Mouse (Mus musculus): Measurements from ENCODE around the gene Calml4. TPM values are rescaled to one million over a fixed set of nuclear protein-coding genes. Genes with fewer than 3 reads are reported as not detected.
"Not testable (repeated sequence)": the region's sequence is repeated elsewhere in the genome, so short reads cannot be mapped to it uniquely, and the experiment has no call there.

Calml4 gene
- total RNA-seq, 2 experiments from 2014 or later: 1.1 to 1.4 TPM

DNA sequence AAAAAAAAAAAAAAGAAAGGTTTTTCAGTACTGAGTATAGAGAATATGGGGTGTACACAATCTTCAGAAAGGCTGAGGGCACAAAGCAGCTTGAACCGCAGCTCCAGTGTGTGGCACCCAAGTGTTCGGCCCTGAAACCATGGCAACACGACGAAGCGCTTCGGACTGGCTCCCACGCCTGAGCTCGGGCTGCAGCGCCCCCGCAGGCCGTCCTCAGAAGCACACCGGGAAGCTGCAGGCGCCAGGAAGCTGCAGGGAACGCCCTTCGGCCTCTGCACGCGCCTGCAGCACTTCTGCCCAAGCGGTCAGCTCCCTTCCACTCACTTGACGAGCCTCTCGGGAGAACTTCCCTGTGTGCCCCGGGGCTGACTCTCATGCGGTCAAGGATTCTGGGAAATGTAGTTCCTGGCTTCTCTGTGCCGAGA is 29.2 kb upstream of the Calml4 start:
- intact Hi-C loops (cut with DNase I): loop anchor here (2.0 kb wide), 1 partner anchor 84 kb away; no protein-coding TSS in a partner anchor
- peak; percentile 96 to 98 for DNase-seq

DNA sequence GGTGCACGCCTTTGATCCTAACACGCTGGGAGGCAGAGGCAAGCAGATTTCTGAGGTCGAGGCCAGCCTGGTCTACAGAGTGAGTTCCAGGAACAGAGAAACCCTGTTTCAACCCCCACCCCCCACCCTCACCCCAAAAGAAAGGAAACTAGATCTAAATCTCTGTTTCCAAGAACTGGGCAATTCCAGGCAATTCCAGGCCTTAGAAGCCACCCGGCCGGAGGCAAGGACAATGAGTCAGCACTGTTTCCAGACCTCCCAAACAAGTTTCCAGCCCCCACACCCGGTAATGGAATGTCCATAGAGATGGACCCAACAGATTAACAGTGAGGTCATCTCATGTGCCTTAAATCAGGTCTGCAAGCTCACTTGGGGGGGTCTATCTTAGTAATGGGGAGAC is 28.0 kb upstream of the Calml4 start:
- no peak for DNase-seq
- intact Hi-C loops (cut with DNase I): loop anchor here (2.0 kb wide), 1 partner anchor 85 kb away; no protein-coding TSS in a partner anchor

DNA sequence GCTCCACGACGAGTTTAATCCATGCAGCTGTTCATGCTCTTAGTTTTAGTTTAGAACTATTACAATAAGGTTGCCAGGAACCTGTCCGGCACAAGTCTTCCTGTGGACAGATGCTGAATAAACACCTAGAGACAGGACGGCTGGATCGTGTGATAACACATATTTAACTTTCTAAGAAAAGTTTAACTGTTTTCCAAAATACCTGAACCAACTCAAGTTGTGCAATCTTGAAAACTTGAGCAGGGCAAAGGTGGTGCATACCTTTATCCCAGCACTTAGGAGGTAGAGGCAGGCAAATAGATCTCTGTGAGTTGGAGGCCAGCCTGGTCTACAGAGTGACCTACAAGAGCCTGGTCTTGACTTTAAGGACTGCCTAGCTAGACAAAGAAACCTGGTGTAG is 23.0 kb upstream of the Calml4 start:
- no peak for DNase-seq
- intact Hi-C loops (cut with DNase I): no loop called here

DNA sequence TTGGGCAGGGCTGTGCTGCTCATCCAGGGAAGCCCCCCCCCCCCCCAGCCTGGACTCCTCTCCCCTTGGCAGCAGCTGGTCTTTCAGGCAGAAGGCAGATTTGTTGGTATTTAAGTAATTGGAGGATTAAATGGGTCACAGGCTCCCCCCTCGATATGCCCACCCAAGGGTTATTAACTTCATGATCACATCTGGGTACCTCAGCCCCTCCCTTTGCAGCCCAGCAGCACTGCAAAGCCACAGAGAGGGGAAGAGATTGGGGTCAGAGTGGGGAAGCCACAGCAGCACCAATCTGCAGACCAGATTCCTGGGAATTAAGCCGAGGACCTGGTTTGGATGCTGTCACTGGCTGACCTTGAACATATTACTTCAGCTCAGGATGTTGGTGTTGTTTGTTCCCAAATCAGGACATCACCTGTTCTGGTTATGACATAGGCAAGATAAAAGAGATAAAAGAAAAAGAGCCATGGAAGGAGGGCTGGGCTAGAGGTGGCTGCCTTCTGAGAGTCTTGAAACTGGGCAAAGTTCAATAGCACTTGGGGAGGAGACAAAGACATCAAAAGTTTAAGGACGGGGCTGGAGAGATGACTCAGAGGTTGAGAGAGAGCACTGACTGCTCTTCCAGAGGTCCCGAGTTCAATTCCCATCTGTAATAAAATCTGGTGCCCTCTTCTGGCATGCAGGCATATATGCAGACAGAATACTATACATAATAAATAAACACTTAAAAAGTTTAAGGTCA is 22.0 kb upstream of the Calml4 start:
- intact Hi-C loops (cut with DNase I): no loop called here
- no peak for DNase-seq

DNA sequence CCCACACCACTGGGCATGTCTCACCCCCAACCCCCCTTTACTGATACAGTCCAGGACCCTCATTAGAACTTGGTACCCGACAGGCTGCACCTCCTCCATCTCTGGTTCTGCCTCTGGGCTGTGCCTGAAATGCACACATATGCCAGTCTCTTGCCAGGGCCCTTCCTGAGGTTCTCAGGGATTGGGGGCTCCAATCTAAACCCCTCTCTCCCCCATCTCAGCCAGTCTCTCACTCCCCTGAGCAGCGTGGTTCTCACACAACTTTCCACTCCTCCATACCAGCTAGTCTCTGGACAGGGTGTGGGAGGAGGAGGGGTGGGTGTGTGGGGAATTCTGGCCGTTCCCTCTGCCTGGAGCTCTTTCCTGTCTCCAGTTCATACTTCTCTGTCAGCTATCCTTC is 20.3 kb upstream of the Calml4 start:
- DNase-seq: no peak
- intact Hi-C loops (cut with DNase I): no loop called here

DNA sequence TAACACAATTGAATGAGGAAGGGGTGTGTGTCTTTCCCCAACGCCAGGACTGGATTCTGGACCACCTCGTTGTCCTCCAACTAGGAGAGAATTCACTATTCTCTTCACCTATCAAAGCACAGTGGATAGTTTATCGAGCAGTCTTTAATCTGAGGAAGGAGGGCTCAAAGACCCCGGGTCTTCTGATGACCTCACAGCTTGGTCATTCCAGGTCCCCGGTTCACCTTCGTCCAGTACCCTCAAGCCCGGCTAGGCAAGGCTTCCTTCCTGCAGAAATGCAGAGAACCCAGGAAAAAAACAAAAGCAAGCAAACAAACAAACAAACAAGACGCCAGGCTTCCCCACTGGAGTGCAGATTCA is 19.8 kb upstream of the Calml4 start:
- DNase-seq: no peak
- intact Hi-C loops (cut with DNase I): no loop called here

DNA sequence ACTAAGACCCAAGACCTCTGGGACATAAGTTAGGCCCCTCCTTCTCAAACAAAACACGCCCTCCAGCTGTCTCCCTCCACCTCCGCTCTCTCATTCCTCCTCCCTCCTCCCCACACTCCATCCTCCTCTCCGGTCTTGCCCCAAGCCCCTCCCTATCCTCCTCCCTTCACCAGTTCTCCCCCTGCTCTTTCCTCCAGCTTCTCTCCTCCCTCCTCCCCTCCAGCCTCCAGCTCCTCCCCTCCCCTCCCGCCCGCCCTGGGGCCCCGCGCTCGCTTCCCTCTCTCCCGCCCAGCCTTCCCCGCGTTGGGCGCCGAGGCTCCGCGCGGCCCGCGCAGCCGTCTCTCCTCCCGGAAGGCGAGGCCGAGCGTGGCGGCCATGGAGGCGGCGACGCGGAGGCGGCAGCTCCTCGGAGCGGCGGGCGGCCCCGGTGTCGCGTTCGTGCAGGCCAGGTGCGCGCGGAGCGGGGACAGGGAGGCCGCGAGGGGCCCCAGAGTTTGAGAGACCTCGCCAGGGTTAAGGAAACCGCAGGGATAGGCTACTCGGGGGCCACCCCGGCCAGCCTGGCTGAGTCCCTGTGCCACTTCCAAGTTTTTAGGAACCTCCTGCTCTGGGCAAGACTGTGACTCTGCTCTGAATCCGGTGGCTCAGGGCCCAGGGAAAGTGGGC is 19.2 kb upstream of the Calml4 start, which contains the start of gene Cln6:
Gene Cln6, plus strand, starts transcription at position 280 of the 666 bp plus-strand sequence.
- intact Hi-C loops (cut with DNase I): no loop called here
- peak; percentile 70 to 79 for DNase-seq

DNA sequence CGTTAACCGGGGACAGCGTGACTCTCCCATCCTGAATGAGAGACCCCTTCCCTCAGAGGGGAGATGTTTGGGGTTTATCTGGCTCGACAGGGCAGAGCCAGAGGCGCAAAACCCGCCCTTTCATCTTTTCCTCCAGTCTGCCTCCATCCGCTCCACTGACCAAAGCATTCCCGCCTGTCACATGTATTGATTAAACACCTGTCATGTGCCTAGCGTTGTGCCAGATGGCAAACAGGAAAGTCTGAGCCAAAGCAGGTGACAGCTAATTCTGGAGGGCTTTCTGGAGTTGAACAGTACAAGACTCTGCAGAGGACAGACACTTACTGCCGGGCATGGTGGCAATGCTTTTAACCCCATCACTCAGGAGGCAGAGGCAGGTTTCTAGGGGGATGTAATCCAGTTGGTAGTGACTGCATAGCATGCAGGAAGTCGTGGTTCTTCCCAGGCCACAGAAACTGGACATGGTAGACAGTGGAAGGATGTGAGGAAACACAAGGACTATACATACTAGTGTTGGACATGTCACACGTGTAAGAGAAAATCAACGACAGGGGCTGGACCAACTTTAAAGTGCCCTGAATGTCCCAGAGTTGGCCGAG is 18.6 kb upstream of the Calml4 start:
- intact Hi-C loops (cut with DNase I): no loop called here
- DNase-seq: no peak

DNA sequence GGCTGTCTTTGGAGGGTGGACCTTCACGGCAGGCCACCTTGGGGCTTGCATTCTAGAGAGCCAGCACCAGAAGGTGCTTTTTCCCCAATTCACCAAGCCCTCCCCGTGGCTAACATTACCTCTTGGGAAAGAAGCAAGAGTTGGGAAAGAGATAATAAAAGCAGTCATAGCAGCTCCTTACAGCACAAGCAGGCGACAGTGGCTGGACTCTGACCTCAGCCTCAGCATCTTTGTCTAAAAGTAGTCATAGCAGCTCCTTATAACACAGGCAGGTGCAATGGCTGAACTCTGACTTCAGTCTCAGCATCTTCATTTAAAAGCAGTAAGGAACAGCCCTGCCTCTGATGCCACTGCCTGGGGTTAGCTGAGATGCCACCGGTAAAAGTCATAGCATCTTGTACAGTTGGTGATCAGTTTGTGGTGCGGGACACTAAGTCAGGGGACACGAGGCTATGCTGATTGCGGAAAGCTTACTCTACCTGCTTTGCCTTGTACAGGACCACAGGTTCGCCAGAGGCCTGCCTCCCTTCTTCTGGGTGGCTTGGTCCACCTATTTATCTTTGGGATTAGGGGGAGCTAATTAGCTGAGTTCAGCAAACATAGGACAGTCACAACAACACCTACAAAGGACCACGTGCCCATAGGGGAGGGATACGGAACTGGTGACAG is 14.4 kb upstream of the Calml4 start:
- DNase-seq: no peak
- intact Hi-C loops (cut with DNase I): no loop called here

DNA sequence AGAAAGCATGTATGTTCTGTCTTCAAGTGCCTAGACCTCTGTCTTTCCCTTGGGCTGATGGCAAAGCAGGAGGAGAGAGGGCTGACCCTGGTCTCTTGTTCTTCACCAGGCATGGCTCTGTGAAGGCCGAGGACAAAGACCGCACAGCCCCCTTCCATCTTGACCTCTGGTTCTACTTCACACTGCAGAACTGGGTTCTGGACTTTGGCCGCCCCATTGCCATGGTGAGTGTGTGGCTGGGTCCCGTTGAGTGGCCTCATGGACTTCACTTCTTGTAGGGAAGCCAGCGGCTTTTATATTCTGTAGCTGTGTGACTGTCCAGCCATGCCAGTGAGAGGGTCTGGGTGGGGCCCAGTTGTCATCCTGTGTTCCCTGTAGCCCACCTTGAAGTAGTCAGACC is 13.4 kb upstream of the Calml4 start:
- no peak for DNase-seq
- intact Hi-C loops (cut with DNase I): no loop called here

DNA sequence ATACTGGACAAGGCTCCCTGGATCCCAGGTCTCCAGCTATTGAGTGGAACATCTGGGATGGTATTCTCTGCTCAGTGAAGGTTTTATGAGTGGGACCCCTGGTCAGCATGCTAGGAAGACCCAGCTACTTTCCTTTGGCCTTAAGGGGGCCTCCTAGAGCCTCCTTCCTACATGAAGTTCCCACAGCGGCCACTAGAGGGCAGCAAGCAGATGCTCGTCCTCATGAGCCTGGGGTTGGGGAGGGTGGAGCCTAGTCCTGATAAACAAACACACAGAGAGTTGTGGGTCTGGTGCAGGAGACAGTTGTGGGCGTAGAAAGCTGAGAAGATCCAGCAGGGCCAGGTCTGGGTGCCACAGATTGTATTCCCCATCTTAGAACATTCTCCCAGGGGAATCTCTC is 10.2 kb upstream of the Calml4 start:
- DNase-seq: peak; percentile 92 to 94
- intact Hi-C loops (cut with DNase I): loop anchor here (1.0 to 5.0 kb wide), 3 partner anchors 133 to 277 kb away; no protein-coding TSS in a partner anchor

DNA sequence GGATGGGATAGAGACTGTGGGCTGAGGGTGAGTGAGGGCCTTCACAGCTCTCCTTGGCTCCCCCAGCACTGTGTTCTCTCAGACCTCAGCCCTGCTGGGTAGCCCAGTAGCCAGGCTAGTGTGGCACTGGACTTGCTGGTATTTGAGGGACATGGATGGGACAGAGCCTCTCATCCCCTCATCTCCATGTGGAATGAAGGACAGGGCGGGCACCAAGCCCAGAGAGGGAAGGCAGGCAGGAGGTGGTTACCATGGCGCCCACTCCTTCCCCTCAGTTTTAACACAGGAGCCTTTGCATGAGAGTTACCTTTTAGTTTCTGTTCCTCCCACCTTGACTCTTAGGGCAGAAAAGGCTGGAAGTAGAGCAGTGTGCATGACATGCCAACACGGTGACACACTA is 9.2 kb upstream of the Calml4 start:
- DNase-seq: no peak
- intact Hi-C loops (cut with DNase I): loop anchor here (5.0 kb wide), 1 partner anchor 259 kb away; no protein-coding TSS in a partner anchor

DNA sequence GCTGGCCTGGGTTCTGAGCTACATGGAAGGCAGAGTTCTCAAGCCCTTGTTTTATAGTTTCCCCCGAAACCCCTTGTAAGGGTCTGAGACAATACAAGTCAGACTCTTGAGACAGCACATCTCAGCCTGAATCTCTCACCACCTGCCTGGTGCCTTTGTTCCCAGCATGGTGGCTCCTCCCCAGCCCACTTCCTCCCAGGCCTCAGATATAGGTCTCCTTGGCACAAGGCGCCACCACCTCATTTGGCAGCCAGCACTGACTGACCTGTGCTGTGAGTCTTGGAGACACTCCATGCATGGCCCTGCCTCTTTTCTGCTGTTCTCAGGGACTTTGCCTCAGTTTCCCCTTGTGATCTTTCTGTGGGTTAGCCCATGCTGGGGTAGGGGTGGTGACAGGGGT is 6.3 kb upstream of the Calml4 start:
- no peak for DNase-seq
- intact Hi-C loops (cut with DNase I): no loop called here

DNA sequence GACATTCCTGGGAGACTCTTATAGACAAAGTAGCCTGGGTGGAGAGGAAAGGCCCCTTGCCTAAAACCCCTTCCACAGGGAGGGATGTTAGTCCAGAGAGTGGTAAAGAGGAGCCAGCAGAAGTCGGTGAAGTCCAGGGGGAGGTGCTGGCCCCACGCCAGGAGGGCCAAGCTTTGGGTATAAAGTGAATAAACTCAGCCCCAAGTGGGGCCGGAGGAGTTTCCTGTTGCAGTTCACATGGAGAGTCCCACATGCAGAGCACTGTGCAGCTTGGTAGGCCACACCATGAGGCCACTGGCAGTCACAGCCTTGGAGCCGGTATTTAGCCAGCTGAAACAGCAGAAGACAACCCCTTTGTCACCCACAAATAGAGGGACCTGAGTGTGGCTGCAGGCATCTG is 3.4 kb upstream of the Calml4 start:
- DNase-seq: no peak
- intact Hi-C loops (cut with DNase I): no loop called here

DNA sequence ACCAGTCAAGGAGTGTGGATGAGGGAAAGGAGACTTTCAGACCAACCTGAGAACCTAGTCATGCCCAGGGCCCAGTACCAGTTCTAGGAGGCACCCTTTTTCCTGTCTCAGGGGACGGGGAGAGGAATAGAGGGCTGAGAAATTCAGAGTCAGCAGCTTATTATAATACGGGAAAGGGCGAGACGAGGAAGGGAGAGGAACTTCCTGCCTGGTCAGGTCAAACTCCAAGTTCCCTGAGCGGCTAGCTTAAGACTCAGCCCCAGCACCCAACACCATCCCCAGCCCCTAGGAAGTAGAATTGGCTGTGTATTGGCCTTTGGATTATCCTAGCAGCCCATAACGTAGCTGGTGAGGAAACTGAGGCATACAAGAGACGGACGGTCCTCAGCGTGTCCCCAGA is 664 bp upstream of the Calml4 start:
- intact Hi-C loops (cut with DNase I): no loop called here
- DNase-seq: peak; percentile 28 to 36

DNA sequence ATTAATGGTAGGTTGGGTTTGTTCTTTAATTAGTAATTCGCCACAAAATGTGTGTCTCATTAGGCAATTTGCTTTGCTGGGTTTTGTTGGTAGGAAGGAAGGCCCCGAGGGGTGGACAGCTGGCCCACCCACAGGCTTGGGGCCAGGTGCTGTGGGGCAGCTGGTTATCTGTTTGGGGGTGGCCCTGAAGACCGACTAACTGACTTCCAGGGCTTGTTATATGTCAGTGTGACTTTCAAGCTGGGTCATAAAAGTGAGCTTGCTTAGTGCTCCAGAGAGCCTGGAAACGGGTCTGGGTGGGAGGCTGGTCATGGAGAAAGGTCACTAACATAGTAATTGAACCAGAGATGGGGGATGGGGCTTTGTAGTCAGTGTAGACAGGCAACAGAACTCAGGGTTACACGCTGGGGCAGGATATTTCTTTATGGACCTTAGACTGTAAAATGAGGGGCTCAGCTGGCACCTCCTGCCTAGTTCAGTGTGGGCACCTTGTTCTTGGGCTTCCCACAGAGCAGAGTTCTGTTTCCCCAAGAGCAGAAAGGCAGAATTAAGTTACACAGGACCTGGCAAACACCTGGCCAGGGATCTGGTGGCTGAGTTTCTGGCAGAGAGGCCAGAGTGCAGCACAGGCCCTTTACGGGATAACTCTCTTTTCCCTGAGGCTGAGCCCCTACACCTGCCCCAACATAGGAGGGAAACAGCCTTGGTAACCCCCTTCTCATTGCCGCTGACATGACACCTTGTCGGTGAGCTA is 563 bp downstream of the Calml4 start:
- no peak for DNase-seq

DNA sequence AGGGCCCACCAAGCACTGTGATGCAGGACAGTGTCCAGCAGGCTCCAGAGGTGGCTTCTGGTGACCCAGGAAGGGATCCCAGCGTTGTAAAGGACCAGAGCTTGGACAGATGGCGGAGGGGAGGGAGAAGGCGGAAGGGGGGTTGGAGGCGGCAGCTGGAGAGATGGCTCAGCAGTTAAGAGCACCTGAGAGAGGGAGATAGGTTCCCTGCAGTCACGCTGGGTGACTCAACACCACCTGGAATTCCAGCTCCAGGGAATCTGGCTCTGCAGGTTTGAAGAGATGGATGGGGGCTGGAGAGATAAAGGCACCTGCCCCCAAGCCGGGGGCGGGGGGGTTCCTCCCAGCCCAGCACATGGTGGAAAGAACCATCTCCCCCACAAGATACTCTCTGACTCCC is 2.2 kb downstream of the Calml4 start:
- intact Hi-C loops (cut with DNase I); DNase-seq: not testable (repeated sequence)

More for the DNA sequence above, 563 bp downstream of the Calml4 start:
- intact Hi-C loops (cut with DNase I): no loop called here

DNA sequence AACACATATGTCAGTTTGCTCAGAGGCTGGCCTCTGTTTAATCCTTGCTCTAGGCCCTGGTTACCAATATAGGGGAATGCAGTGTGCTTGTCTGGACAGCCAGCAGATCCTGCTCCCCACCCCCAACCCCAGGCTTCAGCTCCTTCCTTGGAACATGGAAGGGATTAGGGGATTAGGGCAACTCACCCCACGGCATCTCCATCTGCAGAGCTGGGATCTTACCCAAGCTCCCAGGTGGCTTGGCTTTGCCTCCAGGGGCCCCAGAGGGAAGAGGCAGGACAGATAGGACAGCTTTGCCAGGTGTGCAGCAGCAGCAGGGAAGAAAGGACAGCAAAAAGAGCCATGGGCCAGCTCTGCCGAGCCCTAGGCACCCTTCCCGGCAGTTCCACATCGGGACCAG is 3.0 kb downstream of the Calml4 start:
- intact Hi-C loops (cut with DNase I): no loop called here
- DNase-seq: no peak

DNA sequence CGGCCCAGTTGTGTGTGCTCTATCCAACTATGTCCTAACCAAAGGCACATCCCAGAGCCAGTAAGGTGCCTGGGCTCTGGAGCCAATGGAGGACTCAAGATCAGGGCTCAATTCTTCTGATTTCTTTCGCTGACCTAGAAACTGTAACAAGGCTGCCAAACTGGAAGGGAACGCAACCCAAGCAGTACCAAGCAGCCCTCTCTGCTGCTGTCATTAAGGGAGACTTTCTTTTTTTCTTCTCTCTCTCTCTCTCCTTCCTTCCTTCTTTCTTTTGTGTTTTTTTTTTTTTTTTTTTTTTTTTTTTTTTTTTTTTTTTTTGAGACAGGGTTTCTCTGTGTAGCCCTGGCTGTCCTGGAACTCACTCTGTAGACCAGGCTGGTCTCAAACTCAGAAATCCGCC is 11.4 kb downstream of the Calml4 start:
- DNase-seq; intact Hi-C loops (cut with DNase I): not testable (repeated sequence)

DNA sequence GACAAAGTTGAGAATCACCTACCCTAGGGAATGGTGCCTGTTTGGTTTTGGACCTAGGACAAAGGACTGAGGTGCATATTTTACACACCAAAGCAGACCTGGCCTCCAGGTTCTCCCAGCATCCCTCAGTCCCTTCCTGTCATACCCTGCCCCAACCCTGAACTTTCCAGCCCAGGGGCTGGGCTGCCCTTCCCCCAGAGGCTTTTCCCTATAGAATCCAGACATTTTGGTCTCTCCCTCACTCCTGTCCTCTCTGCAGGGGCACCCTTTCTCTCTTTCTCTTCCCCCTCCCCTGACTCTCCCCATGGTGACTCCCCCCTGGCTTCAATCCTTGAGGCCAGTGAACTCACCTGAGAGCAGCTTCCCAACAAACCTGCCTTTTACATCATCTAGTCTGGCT is 12.8 kb downstream of the Calml4 start:
- DNase-seq: no peak
- intact Hi-C loops (cut with DNase I): no loop called here

All from heart, postnatal 36 days (tissue).